Mouse (Mus musculus) hindbrain, embryonic 13.5 days (tissue): ENCODE results near the gene Vstm2a. TPM values are rescaled to one million over a fixed set of nuclear protein-coding genes. Genes with fewer than 3 reads are reported as not detected.

Experiments
- ATAC-seq: fragments of 200-750 bp; cut with Nextera tagmentation; 2 replicates; pipeline ENCODE4 v1.8.0; 2017; ENCODE audit warnings: moderate TSS enrichment; ENCODE audit not compliant: low FRiP score
- H3K27ac ChIP-seq: fragments of 300-500 bp; sonication (generic); 2 replicates; pipeline ENCODE4 v1.5.1; 2015; ENCODE audit warnings: inconsistent platforms, mild to moderate bottlenecking, moderate library complexity
- H3K27me3 ChIP-seq: fragments of 300-500 bp; sonication (generic); 2 replicates; pipeline ENCODE4 v1.6.1; 2015; ENCODE audit warnings: mild to moderate bottlenecking, inconsistent platforms
- H3K36me3 ChIP-seq: fragments of 300-500 bp; sonication (generic); 2 replicates; pipeline ENCODE4 v1.6.1; 2015; ENCODE audit warnings: mild to moderate bottlenecking, inconsistent platforms
- H3K4me1 ChIP-seq: fragments of 300-500 bp; sonication (generic); replicated peaks from 2 replicates; pipeline ENCODE4 v1.6.1; 2015; ENCODE audit warnings: inconsistent platforms
- H3K4me2 ChIP-seq: fragments of 300-500 bp; sonication (generic); 2 replicates; pipeline ENCODE4 v1.6.1; 2015; ENCODE audit warnings: inconsistent platforms, mild to moderate bottlenecking, moderate library complexity
- H3K4me3 ChIP-seq: fragments of 300-500 bp; sonication (generic); 2 replicates; pipeline ENCODE4 v1.5.1; 2015; ENCODE audit warnings: mild to moderate bottlenecking, inconsistent platforms
- H3K9ac ChIP-seq: fragments of 300-500 bp; sonication (generic); 2 replicates; pipeline ENCODE4 v1.6.1; 2015; ENCODE audit warnings: mild to moderate bottlenecking, inconsistent platforms
- H3K9me3 ChIP-seq: fragments of 300-500 bp; sonication (generic); 2 replicates; pipeline ENCODE4 v1.6.1; 2016; ENCODE audit warnings: inconsistent platforms
- WGBS: fragments of 180-500 bp; shearing (Covaris S2); methylation state at CpG from one replicate; pipeline ENCODE4 v1.1.7; 2015; 5-methylcytosine and 5-hydroxymethylcytosine counted together
- polyA plus RNA-seq: library from polyadenylated mRNA; unstranded; fragments of >200 nt; fragmentation: Nextera tagmentation; extraction: Ambion mirVana; gene quantifications from 2 replicates; pipeline ENCODE4 v1.2.1, GENCODE M21; 2015

Gene Vstm2a
- polyA plus RNA-seq, 1 experiment from 2014 or later = 53.0 TPM

DNA sequence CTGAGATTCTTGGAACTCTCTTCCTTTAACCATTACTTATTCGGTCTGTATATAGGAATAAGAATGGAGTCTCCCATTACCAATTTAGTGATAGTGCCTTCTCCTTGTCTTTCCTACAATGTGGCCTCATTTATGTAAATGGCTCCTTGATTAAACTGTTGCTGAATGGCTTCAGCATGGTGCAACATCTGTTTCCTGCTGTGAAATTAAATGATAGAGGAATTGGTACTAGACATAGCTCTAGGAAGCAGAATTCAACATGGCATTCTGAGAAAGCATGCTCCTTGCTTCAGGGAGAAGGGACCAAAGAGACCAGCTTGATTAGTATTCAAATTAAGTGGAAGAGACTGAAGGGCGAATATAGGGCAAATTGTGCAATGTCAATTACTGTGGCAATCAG, 57.6 kb downstream of the Vstm2a start:
- WGBS = 77% methylated on average over 2 of the region's 2 CpGs
- Histone ChIP-seq H3K9ac (no peak overlapping the region), H3K4me1 (no peaks in the 10 kb centered on the region), H3K27me3 (no peaks in the 10 kb centered on the region), H3K4me3 (no peak overlapping the region), H3K36me3 (no peaks in the 10 kb centered on the region), H3K9me3 (no peaks in the 10 kb centered on the region), H3K4me2 (no peak overlapping the region), H3K27ac (peak overlapping the region; percentile 61; the same call in 1 of the 2 replicates)
- ATAC-seq = peak; percentile 87

DNA sequence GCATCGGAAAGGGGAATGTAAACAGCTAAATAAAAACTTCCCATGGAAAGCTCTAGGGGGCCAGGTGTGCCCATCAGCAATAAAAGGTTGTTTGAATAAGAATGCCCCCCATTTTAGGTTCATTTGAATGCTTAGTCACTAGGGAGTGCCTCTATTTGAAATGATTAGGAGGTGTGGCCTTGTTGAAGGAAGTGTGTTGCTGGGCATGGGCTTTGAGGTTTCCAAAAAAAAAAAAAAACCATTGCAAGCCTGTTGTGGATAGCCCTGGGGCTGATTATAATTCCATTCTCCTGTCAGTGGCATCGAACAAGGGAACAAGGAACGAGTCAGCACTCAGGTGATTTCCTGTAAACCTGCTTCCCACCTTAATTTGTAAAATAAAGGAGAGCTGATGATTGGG, 87.7 kb downstream of the Vstm2a start:
- Histone ChIP-seq H3K27me3 (no peaks in the 10 kb centered on the region), H3K27ac (no peak overlapping the region), H3K4me2 (no peak overlapping the region), H3K4me3 (no peak overlapping the region), H3K4me1 (no peaks in the 10 kb centered on the region), H3K9ac (no peak overlapping the region), H3K9me3 (no peaks in the 10 kb centered on the region), H3K36me3 (no peaks in the 10 kb centered on the region)
- ATAC-seq = no peak
- 56% methylated on average over 3 of the region's 3 CpGs for WGBS

DNA sequence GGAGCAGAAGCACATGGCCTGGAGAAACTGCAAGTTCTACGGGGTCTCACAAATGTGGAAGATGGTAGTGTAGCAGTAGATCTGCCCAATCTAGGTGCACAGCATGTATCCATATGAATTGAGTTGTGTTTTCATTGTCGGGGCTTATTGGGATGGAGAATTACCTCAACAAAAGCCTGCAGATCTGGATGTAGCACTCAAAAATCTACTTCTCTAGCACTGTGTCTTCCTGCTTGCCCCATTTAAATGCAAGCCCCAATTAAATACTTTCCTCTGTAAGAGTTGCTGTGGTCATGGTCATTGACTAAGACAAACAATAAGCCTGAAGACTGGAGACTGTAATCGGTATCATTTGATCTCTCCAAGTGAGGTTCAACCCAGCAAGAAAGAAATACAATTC, 88.2 kb downstream of the Vstm2a start:
- Histone ChIP-seq H3K27me3 (no peaks in the 10 kb centered on the region), H3K4me3 (no peak overlapping the region), H3K27ac (no peak overlapping the region), H3K9me3 (no peaks in the 10 kb centered on the region), H3K36me3 (no peaks in the 10 kb centered on the region), H3K9ac (no peak overlapping the region), H3K4me2 (no peak overlapping the region), H3K4me1 (no peaks in the 10 kb centered on the region)
- no peak for ATAC-seq
- 84% methylated on average over 3 of the region's 3 CpGs for WGBS

DNA sequence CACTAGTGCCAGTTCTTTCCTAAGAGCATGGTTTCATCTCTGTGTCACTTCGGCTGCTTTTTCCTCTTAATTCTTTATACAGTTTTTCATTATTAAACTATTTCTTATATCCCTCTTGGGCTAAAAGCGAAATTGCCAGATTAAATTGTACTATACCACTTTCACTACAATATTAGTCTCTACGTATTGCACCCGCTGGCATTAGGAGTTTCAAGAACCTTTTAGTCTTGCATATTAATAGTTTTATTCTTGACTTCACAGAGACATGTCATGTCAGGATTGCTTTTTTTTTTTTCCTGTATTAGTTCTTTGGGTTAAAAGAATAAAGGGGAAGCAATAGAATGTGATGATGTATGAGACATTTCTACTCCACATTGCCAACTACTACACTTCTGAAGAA, 94.4 kb downstream of the Vstm2a start:
- H3K9ac ChIP-seq = no peak overlapping the region
- no peak overlapping the region for H3K4me2 ChIP-seq
- H3K4me3 ChIP-seq = no peak overlapping the region
- no peaks in the 10 kb centered on the region for H3K9me3 ChIP-seq
- H3K4me1 ChIP-seq = no peaks in the 10 kb centered on the region
- 96% methylated on average over 4 of the region's 4 CpGs for WGBS
- no peak for ATAC-seq
- no peaks in the 10 kb centered on the region for H3K36me3 ChIP-seq
- H3K27ac ChIP-seq = no peak overlapping the region
- H3K27me3 ChIP-seq = no peaks in the 10 kb centered on the region

DNA sequence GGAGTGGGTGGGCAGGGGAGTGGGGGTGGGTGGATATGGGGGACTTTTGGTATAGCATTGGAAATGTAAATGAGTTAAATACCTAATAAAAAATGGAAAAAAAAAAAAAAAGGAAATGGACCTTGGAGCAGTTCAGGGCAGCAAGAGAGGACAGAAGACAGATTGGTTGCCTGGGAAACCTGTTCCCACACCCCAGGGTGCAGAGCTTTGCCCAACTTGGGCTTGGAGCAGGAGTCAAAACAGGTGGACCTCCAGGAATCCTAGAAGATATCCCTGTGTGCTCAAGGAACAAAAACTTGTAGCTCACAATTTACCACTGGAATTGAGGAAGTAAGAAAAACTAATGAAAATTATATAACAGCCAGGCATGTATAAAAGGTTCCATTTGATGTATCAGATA, 96.8 kb downstream of the Vstm2a start:
- H3K4me2 ChIP-seq = no peak overlapping the region
- H3K27ac ChIP-seq = no peak overlapping the region
- H3K9me3 ChIP-seq = no peaks in the 10 kb centered on the region
- H3K4me1 ChIP-seq = no peaks in the 10 kb centered on the region
- H3K9ac ChIP-seq = no peak overlapping the region
- H3K4me3 ChIP-seq = no peak overlapping the region
- H3K27me3 ChIP-seq = no peaks in the 10 kb centered on the region
- no peak for ATAC-seq
- no peaks in the 10 kb centered on the region for H3K36me3 ChIP-seq

DNA sequence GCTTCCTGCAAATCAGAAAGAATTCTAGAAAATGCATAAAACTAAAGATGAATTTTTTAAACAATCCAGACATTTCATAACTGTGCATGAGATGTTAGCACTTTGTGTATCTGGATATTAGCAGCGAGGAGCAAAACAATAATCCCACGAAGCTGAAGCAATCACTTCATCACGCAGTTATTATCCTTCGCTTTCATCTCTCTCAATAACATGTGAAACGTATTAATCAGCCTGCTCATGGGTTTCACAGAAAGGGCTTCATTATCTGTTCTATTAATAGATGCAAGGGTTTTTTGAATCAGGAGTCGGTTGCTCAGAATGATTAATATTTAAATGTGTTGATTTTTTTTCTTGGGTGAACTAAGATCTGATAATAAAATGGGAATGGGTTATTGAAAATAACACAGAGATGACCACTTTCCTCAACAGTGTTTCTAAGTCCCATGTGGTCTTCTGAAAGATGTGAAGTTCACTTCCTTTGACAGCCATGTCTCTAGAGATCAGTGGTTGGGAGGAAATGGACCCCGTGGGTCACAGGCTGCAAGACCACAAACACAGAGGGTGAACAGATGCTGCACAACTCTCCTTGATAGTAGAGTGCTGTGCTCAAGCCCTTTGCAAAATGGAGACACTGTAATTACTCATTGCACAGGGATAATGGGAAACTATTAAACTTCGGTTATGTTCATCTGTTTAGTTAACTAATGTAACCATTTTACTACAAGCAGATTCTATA, 109.5 kb downstream of the Vstm2a start:
- Histone ChIP-seq H3K4me2 (no peak overlapping the region), H3K9me3 (no peaks in the 10 kb centered on the region), H3K27me3 (no peaks in the 10 kb centered on the region), H3K4me3 (no peak overlapping the region), H3K9ac (no peak overlapping the region), H3K4me1 (no peaks in the 10 kb centered on the region), H3K27ac (no peak overlapping the region), H3K36me3 (no peaks in the 10 kb centered on the region)
- ATAC-seq = no peak
- 62% methylated on average over 8 of the region's 8 CpGs for WGBS

DNA sequence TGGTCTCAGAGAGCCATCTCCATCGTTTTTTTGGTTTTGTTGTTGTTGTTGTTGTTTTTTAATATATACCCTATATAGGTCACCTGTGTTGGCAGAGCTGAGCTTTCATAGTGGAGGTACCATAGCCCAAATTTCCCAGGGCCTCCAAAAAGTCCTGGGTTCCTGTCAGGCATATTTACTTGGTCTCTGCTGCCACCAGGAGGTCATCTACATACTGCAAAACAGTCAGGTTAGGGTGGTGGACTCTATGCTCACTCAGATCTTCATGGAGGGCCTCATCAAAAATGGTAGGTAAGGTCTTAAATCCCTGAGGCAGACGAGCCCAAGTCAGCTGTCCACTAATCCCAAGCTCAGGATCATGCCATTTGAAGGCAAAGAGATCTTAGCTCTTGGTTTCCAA, 146.1 kb downstream of the Vstm2a start:
- WGBS = 56% methylated on average over 2 of the region's 2 CpGs
- ATAC-seq = no peak

DNA sequence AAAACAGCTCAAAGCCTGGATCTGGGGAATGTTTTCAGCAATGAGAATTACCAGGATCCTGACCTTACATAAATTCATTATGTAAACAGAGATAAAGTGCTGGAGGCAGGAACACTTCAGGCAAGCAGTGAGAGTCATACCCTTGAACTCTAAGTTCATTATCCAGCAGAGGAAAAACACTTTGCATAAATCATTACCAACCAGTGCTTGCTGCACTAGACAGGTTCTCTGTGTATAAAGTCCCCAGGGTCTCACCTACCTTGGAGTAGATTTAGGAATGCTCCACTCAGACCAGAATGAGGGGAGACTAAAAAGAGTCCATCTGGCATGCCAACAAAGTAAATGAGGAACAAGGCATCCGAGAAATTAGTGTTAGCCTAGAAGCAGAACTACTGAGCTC, 154.2 kb downstream of the Vstm2a start:
- H3K36me3 ChIP-seq = no peaks in the 10 kb centered on the region
- no peak overlapping the region for H3K4me3 ChIP-seq
- ATAC-seq = no peak
- H3K4me1 ChIP-seq = no peaks in the 10 kb centered on the region
- H3K9ac ChIP-seq = no peak overlapping the region
- 75% methylated on average over 1 of the region's 1 CpGs for WGBS
- H3K4me2 ChIP-seq = no peak overlapping the region
- no peak overlapping the region for H3K27ac ChIP-seq
- no peaks in the 10 kb centered on the region for H3K9me3 ChIP-seq
- no peaks in the 10 kb centered on the region for H3K27me3 ChIP-seq

More for the DNA sequence above, 146.1 kb downstream of the Vstm2a start:
- Histone ChIP-seq H3K27ac (no peak overlapping the region), H3K9ac (no peak overlapping the region), H3K27me3 (no peaks in the 10 kb centered on the region), H3K4me2 (no peak overlapping the region), H3K9me3 (no peaks in the 10 kb centered on the region), H3K4me1 (no peaks in the 10 kb centered on the region), H3K36me3 (no peaks in the 10 kb centered on the region), H3K4me3 (no peak overlapping the region)

DNA sequence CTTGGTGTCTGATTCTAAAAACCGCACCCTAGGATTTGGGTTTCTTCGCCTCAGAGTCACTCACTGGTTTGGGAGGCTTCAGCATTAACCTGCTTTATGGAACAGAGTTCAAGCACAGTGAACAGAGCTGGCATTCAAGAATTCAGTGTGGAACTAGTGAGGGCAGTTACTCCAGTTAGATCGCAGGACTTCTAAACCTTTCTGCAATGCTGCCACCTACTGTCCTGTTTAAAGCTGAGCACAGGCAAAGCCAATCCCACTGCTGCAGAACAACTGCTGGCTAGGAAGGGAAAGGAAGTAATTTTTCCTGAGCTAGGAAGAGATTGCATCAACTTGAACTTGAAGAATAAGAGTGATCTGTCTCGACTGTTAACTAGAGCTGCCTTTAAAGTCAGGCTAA, 155.1 kb downstream of the Vstm2a start:
- Histone ChIP-seq H3K27me3 (no peaks in the 10 kb centered on the region), H3K36me3 (no peaks in the 10 kb centered on the region), H3K4me3 (no peak overlapping the region), H3K9me3 (no peaks in the 10 kb centered on the region), H3K4me2 (no peak overlapping the region), H3K4me1 (no peaks in the 10 kb centered on the region), H3K27ac (no peak overlapping the region), H3K9ac (no peak overlapping the region)
- ATAC-seq = peak; percentile 91
- 24% methylated on average over 4 of the region's 4 CpGs for WGBS

DNA sequence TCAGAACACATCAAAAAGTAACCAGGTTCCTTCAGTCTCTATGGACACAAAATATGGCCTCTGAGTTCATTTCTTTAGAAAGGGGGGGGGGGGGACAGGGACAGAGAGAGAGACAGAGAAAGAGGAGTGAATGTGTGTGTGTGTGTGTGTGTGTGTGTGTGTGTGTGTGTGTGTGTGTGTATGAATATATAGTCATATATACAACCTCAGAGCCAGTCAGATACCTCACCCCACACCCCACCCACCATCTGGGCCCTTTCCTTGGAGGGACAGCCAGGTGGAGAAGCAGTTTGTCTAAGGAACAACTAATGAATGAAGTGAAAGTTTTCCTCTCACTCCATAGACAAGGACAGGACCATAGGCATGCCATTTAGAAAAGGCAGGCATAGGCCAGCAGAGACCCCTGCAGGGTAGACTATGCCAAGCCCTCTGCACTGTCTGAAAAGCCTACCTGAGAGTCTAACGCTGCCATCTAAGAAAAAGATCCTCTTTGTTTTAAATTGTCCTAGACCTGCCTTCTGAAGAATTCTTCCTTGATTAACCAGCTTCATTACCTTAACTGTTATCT, 155.6 kb downstream of the Vstm2a start:
- H3K9ac ChIP-seq = no peak overlapping the region
- no peak for ATAC-seq
- no peak overlapping the region for H3K27ac ChIP-seq
- no peak overlapping the region for H3K4me3 ChIP-seq
- H3K9me3 ChIP-seq = no peaks in the 10 kb centered on the region
- WGBS = 67% methylated on average over 1 of the region's 1 CpGs
- no peaks in the 10 kb centered on the region for H3K36me3 ChIP-seq
- H3K27me3 ChIP-seq = no peaks in the 10 kb centered on the region
- H3K4me1 ChIP-seq = no peaks in the 10 kb centered on the region
- no peak overlapping the region for H3K4me2 ChIP-seq

DNA sequence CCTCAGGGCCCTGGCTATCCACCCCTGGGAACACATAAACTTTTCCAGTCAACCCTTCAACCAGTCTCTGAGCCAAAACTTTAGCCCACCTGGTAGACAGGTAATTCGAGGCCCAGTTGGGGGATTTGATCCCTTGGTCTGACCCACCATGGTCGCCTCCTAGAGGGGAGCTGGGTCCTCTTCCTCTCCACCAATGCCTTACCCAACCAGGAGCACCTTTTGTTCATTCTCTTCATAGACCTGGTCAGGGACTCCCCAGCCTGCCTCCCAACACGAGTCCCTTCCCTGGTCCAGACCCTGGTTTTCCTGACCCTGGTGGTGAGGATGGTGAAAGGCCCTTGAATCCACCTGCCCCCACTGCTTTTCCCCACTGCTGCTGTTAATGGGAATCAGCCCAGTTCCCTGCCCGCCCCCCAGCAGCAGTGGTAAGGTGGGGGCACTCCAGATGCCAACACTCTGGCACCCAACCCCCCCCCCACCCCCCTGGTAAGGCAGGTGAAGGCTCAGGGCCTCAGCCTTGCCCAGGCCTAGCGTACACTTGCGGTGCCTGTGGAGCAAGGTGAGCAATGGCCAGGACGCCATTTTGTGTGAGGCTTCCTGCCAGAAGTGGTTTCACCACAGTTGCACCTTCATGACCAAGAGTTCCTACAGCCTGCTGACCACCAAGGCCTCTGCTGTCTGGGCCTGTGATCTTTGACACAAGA, 182.2 kb downstream of the Vstm2a start:
- no peaks in the 10 kb centered on the region for H3K27me3 ChIP-seq
- H3K36me3 ChIP-seq = no peaks in the 10 kb centered on the region
- ATAC-seq = no peak
- no peak overlapping the region for H3K4me3 ChIP-seq
- H3K9me3 ChIP-seq = no peaks in the 10 kb centered on the region
- no peaks in the 10 kb centered on the region for H3K4me1 ChIP-seq
- H3K27ac ChIP-seq = no peak overlapping the region
- 93% methylated on average over 7 of the region's 7 CpGs for WGBS
- no peak overlapping the region for H3K9ac ChIP-seq
- no peak overlapping the region for H3K4me2 ChIP-seq
